Mouse (Mus musculus): ENCODE results near the gene Pi4kb. TPM values are rescaled to one million over a fixed set of nuclear protein-coding genes. Genes with fewer than 3 reads are reported as not detected.
A peak's percentile ranks its signal among the peaks of the same experiment; 100 is the strongest.

The Pi4kb gene
- total RNA-seq, 2 experiments from 2014 or later: 61.8 to 62.9 TPM

- DNase-seq: peak in 1 of 2 experiments; percentile 22
Observed at GRCm38 (mm10) chr3:95056275-95056674, 81.7 kb downstream of the Pi4kb start.

Small RNAs within 50 kb of the gene (microRNA-seq; reads per million reads assigned to microRNA genes)
- 4.2 reads per million, percentile 12 among the genes with 10 or more reads in this experiment for gene Mir7013

Other genes starting within 250 kb of the Pi4kb start
- 1 to 10 TPM in 1 of 2 experiments, under 1 TPM in 1; 0.79 to 1.4 TPM for gene Cgn, start 188.2 kb upstream of the Pi4kb start, total RNA-seq (2021)
- 10 to 100 TPM; 28.1 to 32.8 TPM for gene Pogz, start 137.2 kb upstream of the Pi4kb start, total RNA-seq (2021)
- gene Psmb4, start 87.8 kb upstream of the Pi4kb start, total RNA-seq (2021): 100 to 1,000 TPM; 338 to 350 TPM
- gene Selenbp1, start 41.7 kb upstream of the Pi4kb start, total RNA-seq (2021): 10 to 100 TPM; 40.5 to 81.7 TPM
- gene Rfx5, start 20.7 kb upstream of the Pi4kb start, total RNA-seq (2021): 10 to 100 TPM; 24.0 to 24.6 TPM
- gene Zfp687, start 40.7 kb downstream of the Pi4kb start, total RNA-seq (2021): 10 to 100 TPM; 23.1 to 37.7 TPM
- 100 to 1,000 TPM; 284 to 331 TPM for gene Psmd4, start 67.9 kb downstream of the Pi4kb start, total RNA-seq (2021)
- 10 to 100 TPM; 41.8 to 58.9 TPM for gene Pip5k1a, start 132.2 kb downstream of the Pi4kb start, total RNA-seq (2021)
- 10 to 100 TPM; 56.1 to 63.3 TPM for gene Vps72, start 136.3 kb downstream of the Pi4kb start, total RNA-seq (2021)
- 1 to 10 TPM in 1 of 2 experiments, under 1 TPM in 1; 0.66 to 1.4 TPM for gene Tmod4, start 149.7 kb downstream of the Pi4kb start, total RNA-seq (2021)
- 10 to 100 TPM; 33.8 to 35.4 TPM for gene Scnm1, start 159.3 kb downstream of the Pi4kb start, total RNA-seq (2021)
- 1 to 10 TPM; 8.3 to 9.7 TPM for gene Lysmd1, start 159.4 kb downstream of the Pi4kb start, total RNA-seq (2021)
- gene Tnfaip8l2, start 167.6 kb downstream of the Pi4kb start, total RNA-seq (2021): 1 to 10 TPM; 1.8 to 2.1 TPM
- 1 to 10 TPM; 2.3 to 3.7 TPM for gene Sema6c, start 185.7 kb downstream of the Pi4kb start, total RNA-seq (2021)
- 10 to 100 TPM; 21.3 to 22.6 TPM for gene Gabpb2, start 243.2 kb downstream of the Pi4kb start, total RNA-seq (2021)

All from adrenal gland, postnatal 36 days (tissue).